Mouse (Mus musculus) olfactory bulb, adult 2 months (tissue): ENCODE data around the gene Elk4.

Experiments used
- CTCF ChIP-seq: fragments of 200-500 bp; IDR thresholded peaks from 2 replicates; pipeline ENCODE4 v1.5.1; 2012; ENCODE audit warnings: low read depth, mild to moderate bottlenecking, low read length, moderate library complexity; ENCODE audit not compliant: insufficient read depth
- POLR2A ChIP-seq: fragments of 200-500 bp; IDR thresholded peaks from 2 replicates; pipeline ENCODE4 v1.6.1; 2012; ENCODE audit warnings: mild to moderate bottlenecking, low read depth, low read length, moderate library complexity; ENCODE audit not compliant: insufficient read depth

DNA sequence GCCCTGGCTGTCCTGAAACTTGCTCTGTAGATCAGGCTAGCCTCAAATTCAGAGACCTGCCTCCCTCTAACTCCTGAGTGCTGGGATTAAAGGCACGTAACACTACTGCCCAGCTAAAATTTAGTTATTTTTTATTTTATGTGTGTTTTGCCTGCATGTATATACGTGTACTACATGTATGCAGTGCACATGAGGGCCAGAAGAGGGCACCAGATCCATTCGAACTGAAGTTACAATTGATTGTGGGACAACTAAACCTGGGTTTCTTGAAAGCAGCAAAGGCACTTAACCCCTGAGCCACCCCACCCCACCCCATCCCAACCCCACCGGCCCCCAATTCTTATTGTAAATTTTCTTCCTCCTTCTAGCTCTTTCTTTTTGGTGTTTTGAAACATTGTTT is 12.3 kb upstream of the Elk4 start:
- TF ChIP-seq CTCF (no peak), POLR2A (no peak)
